Mouse (Mus musculus): ENCODE data around the gene Map3k11.
A peak's percentile ranks its signal among the peaks of the same experiment; 100 is the strongest.

Gene Map3k11

DNA sequence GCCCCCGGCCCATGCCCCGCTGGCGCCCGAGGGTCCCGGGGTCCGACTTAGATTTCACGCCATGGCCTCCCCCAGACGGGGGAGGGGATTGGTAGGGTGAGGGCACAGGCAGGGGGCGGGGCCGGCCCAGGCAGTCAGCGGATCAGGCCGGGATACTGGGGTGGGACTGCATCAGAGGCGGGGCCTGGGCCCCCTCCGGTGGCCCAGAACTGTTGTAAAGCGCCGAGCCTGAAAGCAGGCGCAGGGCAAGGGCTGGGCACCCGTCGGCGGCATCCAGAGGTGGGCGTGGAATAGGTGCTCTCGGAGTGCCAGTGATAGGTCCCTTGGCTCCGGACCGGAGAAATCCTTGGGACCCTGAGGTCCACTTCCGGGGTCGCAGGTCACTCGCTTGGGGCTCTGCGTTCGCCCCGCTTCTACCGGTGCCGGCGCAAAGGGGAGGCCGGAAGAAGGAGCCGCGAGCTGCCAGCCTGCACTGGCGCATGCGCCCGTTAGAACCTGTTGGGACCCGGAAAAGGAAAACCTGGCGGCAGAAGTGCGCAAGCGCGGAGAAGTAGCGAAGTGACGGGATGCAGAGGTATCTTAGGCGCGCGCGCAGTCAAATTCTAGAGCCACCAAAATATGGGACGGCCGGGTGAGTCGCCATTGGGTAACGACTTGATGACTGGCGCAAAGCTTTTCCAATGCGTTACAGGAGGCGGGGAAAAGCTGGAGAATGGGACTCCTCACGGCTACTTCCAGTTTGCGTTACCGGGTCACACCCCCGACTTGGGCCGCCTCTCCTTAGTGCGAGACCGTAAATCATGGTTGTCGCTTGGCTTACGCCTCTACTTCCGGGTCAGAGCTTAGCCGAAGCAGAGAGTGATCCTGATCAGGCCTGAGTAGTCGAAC, at the start of gene Map3k11, which contains the start of gene Pcnx3:
TSS of gene Map3k11 (plus strand) at position 543 of the 888 bp plus-strand sequence.
TSS of gene Pcnx3 (minus strand) at position 709 of the 888 bp plus-strand sequence.
- ATAC-seq (ENCODE audit: insufficient number of reproducible peaks, low FRiP score, low TSS enrichment): peak; percentile 86

DNA sequence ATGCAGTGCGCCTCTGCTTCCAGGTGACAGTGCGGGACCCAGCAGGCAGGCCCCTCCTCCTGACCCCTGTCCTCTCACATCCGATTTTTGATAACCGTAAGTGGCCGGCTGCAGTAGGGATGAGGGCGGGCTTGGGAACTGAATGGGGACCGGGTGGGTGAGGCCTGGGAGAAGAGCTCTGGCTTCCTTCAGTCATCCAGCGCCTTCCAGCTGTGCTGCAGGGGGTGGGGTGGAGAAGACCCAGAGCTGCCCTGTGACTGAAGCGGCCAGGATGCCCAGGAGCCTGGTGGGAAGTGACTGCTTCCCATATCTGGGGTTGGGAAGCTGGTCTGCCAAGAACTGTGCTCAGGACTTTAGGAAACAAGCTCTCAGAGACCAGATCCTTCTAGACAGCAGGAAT, 48.2 kb upstream of the Map3k11 start:
- no peak for ATAC-seq (ENCODE audit: insufficient number of reproducible peaks, low FRiP score, low TSS enrichment)

DNA sequence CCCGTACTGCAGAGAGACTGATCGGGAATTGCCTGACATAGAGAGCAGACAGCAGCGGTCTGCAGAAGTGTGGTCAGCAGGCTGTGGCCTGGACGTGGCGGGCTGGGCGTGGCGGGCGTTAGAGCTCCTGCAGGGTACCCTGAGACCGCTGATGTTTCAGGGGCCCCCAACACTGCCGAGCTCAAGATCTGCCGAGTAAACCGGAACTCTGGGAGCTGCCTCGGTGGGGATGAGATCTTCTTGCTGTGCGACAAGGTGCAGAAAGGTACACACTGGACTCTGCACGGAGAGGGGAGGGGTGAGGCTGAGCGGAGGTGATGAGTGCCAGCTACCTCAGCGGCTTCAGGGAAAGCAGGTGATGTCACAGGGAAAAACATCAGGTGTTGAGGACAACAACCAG, 47.5 kb upstream of the Map3k11 start:
- ATAC-seq (ENCODE audit: insufficient number of reproducible peaks, low FRiP score, low TSS enrichment): no peak

DNA sequence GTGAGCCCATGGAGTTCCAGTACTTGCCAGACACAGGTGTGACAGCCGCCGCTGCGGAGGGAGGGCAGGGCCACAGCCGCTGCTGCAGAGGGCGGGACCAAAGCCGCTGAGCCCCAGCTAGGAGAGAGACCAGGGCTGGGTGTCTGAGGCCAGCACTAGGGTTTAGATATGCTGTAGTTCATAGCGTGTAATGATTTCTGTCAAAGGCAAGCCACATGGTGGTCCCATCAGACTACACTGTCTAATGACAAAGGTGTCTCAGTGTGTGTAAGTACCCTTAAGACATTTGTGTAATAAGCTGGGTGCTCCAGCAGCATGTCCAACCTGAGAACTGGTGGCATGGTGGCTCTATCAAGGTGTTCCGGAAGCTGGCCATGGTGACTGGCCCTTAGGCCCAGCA, 46.9 kb upstream of the Map3k11 start:
- no peak for ATAC-seq (ENCODE audit: insufficient number of reproducible peaks, low FRiP score, low TSS enrichment)

DNA sequence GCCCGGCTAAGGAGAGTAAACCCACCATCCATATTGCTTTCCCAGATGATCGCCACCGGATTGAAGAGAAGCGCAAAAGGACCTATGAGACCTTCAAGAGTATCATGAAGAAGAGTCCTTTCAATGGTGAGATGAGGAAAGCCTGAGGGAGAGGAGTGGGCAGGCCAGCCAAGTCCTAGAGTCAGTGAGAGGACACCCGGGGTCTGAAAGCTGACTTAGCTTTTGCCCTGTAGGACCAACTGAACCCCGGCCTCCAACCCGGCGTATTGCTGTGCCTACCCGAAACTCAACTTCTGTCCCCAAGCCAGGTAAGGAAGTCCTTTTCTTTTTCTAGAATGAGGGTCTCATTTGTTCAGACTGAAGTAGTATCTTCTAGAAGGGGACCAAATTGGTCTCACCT, 43.3 kb upstream of the Map3k11 start:
- no peak for ATAC-seq (ENCODE audit: insufficient number of reproducible peaks, low FRiP score, low TSS enrichment)

DNA sequence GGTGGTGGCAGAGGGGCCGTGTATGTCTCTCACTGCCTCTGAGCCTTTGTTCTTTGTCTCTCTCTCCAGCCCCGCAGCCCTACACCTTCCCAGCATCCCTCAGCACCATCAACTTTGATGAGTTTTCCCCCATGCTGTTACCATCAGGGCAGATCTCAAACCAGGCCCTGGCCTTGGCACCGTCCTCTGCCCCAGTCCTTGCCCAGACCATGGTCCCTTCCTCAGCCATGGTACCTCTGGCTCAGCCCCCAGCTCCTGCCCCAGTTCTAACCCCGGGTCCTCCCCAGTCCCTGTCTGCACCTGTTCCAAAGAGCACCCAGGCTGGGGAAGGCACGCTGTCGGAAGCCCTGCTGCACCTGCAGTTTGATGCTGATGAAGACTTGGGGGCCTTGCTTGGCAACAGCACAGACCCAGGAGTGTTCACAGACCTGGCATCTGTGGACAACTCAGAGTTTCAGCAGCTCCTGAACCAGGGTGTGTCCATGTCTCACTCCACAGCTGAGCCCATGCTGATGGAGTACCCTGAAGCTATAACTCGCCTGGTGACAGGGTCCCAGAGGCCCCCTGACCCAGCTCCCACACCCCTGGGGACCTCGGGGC, 41.7 kb upstream of the Map3k11 start:
- no peak for ATAC-seq (ENCODE audit: insufficient number of reproducible peaks, low FRiP score, low TSS enrichment)

DNA sequence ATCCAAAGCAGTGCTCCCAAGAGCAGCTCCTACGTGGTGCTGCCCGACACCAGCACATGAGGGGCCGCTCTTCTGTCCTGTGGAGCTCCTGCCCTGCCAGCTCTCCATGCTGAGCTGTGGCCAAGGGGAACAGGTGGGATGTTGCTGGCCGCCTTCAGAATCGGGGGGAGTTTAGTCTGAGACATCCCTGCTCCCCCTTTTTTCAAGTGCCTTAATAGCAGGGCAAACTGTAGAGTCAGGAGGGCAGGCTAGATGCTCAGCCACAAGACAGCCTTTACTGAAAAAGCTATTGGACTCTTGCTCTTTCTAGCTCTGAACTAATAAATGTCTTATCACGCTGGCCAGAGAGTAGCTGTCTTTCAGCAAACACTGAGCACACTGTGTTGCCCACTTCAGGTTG, 40.8 kb upstream of the Map3k11 start:
- ATAC-seq (ENCODE audit: insufficient number of reproducible peaks, low FRiP score, low TSS enrichment): no peak

DNA sequence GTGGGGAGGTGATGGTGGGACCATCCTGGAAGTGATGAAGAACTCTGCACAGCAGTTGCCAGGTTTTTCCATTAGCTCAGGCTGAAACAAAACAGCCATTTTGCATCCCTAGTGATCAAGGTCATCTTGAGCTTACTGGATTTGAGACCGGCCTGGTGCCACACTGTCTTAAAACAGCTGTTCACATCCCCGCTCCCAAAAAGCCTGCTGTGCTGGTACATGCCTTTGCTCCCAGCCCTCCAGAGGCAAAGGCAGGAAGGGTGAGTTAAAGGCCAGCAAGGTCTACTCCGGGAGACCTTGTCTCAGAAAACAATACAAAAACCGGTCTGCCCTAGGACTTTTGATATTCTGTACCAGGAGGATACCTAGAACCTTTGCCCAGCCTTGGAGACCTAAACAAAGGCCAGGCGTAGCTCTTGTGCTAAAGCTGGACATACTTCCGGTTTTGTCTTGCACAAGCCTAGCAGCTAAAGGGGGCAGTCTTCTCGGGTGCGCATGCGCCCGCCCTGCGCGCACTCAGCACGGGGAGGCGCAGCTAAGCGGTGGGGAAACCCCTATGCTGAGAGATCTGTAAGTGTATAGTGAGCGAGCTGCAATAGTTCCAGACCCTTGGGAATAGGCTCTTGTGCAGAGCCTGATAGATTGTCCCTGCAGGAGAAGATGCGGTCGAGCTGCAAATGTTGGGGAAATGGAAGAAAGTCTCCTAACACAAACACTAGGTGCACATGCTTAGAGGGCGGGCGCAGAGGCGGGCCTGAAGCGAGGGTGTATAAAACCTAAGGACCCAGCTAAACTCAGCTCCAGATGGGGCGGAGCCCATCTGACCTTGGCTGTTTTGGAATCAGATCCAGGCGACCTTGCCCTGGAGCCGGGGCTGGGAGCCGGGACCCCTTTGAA, 39.9 kb upstream of the Map3k11 start:
- peak; percentile 70; the same call in 1 of the 2 replicates for ATAC-seq (ENCODE audit: insufficient number of reproducible peaks, low FRiP score, low TSS enrichment)

DNA sequence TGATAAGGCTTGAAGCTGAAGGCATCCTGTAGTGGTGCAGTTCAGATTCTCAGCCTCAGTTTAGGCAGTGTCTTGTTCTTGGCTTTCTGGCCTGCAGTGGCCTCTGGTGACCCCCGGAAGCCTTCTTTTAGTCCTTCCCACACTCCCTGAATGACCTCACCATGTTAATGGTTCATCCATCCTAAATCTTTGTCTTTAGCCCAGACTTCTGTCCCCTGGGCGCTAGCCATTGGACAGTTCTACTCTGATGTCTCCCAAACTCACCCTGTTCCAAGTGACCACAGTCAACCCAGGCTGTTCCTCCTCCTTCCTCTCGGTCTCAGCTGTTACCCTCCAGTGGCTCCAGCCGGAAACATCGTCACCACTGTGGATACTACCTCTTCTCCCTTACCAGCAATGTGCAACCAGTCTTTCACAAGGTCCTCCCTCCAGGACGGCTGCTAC, 39.2 kb upstream of the Map3k11 start:
- no peak for ATAC-seq (ENCODE audit: insufficient number of reproducible peaks, low FRiP score, low TSS enrichment)

DNA sequence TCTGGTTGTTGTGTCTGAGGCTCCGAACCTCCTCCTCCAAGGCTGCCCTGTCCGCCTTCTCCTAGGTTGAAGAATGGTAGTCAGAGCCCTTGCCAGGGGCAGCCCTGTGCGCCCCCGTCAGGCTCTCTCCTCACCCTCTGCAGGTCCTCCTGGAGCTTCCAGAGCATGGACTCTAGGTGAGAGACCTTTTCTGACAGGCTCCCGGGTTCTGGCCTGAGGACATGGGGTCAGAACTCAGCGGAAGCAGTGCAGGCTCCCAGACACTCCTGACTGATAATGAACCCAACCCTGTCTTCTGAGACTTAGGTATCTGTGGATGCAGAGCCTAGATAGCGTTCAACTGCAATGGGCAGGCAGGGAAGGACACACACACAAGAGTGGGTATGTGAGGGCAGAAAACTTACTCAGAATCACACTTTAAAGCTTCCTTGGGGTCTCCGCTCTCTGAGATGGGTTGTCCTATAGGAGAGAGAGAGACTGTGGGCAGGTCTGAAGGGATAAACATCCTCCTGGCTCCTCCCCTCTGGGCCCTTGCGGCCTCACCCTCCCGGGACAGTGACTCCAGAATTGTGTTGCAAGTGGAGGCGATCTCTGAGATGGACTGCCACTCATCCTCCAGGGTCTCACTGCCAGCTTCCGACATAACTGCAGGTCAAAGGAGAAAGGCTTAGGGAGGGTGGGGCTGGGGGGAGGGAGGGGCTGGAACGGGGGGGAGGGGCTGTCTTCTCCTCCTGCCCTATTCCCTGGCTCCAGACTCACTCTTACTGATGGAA, 36.9 kb upstream of the Map3k11 start:
- ATAC-seq (ENCODE audit: insufficient number of reproducible peaks, low FRiP score, low TSS enrichment): no peak

DNA sequence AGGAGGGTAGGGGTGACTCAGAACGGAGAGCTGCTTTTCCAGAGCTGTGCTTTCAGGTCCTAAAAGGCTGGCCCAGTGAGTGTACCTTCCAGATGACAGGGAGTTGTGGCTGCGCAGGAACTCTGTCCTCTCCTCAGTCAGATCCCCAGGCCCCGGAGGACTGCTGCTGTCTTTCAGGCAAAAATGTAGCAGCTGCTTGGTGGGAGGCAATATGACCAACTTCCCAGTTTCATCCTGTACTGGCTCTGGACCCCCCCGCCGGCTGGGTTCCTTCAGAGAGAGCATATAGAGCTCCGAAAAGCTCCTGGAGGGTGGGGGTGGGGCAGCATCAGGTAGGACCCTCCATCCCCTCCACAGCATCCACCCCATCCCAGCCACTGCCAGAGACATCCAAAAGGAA, 36.0 kb upstream of the Map3k11 start:
- no peak for ATAC-seq (ENCODE audit: insufficient number of reproducible peaks, low FRiP score, low TSS enrichment)

DNA sequence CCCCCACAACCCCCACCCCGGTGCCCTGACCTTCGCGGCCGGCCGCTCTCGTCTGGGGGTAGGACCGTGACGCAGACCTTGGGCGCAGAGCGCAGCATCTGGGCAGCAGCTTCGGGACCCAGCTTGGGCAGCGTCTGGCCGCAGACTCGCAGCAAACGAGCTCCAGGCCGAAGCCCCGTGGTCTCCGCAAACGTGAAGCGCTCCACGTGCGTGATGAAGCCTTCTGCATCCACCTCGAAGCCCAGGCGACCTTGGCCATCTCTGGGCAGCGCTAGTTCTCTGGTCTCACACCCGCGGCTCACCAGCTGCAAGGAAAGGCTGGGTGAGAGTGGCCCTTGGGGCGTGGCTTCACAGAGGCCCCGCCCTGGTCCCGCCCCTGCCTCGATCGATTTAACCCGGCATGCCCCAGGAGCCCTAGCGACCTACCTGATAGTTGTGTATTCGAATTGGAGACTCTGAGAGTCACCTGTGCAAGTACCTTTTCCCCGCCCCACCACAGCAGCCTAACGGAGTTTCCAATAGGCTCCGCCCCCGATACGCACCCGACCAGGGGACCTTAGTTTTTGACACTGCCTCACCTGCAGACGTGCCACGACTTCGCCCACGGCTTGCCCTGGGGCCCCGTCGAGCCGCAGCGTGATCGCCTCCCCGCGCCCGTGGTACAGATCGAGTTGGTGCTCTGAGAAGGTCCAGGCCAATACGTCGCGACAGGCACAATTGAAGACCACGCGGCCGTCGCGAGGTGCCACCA, 34.4 kb upstream of the Map3k11 start:
- ATAC-seq (ENCODE audit: insufficient number of reproducible peaks, low FRiP score, low TSS enrichment): no peak

DNA sequence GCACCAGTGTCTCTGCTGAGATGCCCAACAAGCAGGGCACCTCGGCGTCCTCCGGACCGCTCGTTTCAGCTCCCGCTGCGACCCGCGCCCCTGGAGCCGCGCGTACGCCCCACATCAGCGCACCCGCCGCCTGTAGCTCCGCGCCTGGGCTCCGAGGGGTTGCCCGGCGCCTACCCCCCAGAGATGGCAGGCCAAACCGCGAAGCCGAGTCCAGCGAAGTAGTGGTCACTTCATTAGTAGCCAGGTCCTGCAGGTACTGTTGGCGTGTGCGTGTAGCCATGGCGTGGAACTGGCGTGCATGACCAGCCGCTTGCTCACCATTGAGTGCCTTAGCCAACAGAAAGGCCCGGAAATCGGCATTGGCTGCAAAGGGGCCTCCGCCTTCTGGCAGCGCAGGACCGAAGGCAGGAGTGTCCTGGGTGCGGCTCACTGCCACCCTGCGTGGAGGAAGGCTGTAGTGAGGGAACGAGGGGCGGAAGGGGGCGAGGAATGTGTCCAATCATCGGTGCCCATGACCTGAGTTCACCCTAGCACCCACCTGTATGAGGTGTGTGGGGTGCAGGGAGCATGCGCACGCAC, 33.7 kb upstream of the Map3k11 start:
- no peak for ATAC-seq (ENCODE audit: insufficient number of reproducible peaks, low FRiP score, low TSS enrichment)

DNA sequence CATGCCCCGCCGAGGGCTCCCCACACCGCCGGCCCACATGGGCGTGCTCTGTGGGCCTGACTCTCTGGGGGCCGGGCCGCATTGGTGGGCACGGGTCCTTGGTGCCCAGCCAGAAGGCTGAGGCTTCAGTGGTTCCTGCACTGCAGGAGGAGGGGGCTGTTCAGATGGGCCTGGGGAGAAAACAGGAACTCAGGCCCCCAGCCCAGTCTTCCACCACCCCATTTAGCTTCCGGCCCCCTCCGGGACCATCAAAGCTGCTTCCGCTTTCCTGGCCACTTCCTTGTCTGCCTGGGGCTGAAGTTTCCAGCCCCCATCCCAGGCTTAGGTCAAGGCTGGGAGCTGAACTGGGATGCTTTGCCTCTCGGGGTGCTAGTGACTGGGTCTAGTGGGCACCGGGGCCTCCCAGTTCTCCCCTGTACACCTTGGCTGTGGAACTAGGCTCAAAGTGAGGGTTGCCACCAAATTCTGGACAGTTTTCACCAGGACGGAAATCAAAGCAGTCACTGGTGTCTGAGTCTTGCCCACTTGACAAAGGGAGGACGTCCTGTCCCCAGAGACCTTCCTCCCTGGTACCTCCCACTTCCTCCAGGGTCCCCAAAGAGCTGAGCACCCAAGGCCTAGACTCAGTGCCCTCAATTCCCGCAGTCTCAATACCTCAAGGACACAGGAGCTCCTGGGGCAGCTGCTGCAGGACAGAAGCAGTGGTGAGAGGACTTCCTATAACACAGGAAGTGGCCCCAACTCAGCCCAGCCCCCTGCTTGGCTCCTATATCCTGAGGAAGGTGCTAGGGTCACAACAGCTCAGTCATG, 27.4 kb upstream of the Map3k11 start:
- no peak for ATAC-seq (ENCODE audit: insufficient number of reproducible peaks, low FRiP score, low TSS enrichment)

DNA sequence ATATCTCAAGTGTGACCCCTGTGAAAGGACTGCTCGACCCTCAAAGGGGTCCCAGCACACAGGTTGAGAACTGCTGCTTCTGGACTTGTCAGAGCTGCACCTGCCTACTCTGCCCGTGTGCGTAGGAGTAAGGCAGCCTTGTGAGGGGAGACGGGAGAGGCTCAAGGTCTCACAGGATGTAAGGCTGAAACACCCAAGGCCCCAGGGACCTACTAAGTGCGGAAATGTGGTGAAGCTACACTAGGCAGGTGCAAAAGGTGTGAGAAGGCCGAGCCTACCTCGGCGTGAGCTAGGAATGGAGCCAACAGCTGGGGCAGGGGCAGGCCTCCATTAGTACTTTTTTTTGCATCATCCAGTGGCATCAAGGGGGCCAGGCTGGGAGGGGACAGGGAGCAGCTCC, 26.2 kb upstream of the Map3k11 start:
- ATAC-seq (ENCODE audit: insufficient number of reproducible peaks, low FRiP score, low TSS enrichment): no peak

DNA sequence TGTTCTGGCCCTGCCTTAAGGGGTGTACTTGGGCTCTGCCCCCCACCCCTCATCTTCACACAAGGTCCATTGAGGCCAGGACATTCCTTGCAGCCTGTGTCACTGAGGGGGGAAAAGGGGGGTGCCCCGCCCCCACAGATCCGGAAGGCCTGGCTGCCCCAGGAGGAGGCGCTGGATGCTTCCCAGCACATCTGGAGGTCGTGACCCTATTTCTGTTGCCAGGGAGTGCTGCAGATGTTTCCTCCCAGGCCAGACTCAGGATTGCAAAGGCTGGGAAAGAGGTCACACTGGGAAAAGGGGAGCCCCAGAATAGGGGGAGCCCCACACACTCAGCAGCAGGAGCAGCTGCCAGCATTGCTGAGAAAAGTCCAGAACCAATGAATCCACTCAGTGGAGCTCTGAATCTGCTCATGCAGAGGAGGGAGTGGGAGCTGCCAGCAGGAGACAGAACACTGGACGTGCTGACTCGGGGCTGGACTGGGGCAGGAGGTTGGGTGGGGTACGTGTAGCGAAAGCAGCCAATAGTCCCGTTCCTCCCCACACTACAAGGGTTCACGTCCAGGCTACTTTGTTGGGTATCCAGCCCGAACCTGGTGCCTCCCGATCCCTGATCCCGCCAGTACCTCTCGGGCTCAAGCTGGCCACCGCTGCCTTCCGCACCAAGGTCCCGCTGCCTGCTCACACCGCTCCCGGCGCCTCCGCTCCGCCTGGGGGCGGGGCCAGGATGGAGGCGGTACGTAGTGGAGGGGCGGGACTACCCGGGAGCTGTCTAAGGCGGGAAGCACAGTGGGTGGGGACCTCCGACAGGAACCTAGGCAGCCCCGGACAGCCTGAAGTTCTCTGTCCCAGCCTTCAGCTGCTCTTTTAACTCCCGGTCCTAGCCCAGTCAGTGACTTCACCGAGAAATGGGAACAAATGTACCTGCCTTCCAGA, 25.3 kb upstream of the Map3k11 start, which contains the start of gene Sipa1:
TSS of gene Sipa1 (minus strand) at position 727 of the 933 bp plus-strand sequence.
- ATAC-seq (ENCODE audit: insufficient number of reproducible peaks, low FRiP score, low TSS enrichment): 0 out of 2 replicates have a peak, but pooled peaks have one; percentile 42
